Mouse (Mus musculus): Measurements from ENCODE around the gene 2310011J03Rik. TPM values are rescaled to one million over a fixed set of nuclear protein-coding genes. Genes with fewer than 3 reads are reported as not detected.
A peak's percentile ranks its signal among the peaks of the same experiment; 100 is the strongest.

2310011J03Rik gene
- total and polyA plus RNA-seq, 3 experiments = 13.3 to 27.3 (median 14.5) TPM

GRCm38 (mm10) chr10:80316359-80316781 is 4.0 kb downstream of the 2310011J03Rik start:
- no peaks in the 10 kb centered on the region for H3K36me3 ChIP-seq (ENCODE audit: control insufficient read depth, insufficient read depth, low read length)
- intact Hi-C loops (cut with DNase I) = no loop called here
- H3K27me3 ChIP-seq (ENCODE audit: control insufficient read depth, insufficient read depth, low read length) = no peaks in the 10 kb centered on the region
- DNase-seq = peak; percentile 24 to 40
- WGBS = 29% methylated on average over 11 of the region's 11 CpGs
- no peak overlapping the region for H3K4me3 ChIP-seq
- H3K4me1 ChIP-seq (ENCODE audit: control insufficient read depth, insufficient read depth, low read length) = peaks cover 9% of the 10 kb centered on the region
- peak overlapping the region; percentile 2; the same call in 1 of the 2 replicates for H3K27ac ChIP-seq
- H3K79me2 ChIP-seq (replicated peaks; ENCODE audit: control insufficient read depth, insufficient read depth, low read length) = no peaks in the 10 kb centered on the region
- H3K9ac ChIP-seq (ENCODE audit: low read depth, low read length) = peak overlapping the region; percentile 32; the same call in 1 of the 2 replicates
- TF ChIP-seq CTCF (IDR thresholded peaks at IDR 0.05) (no peak), POLR2A (IDR thresholded peaks at IDR 0.05; ENCODE audit: insufficient read depth, low read depth, low read length) (0 out of 2 replicates have a peak, but pooled peaks have one; percentile 16), EP300 (IDR thresholded peaks at IDR 0.05; ENCODE audit: insufficient read depth, low read depth, low read length) (no peak)

DNA sequence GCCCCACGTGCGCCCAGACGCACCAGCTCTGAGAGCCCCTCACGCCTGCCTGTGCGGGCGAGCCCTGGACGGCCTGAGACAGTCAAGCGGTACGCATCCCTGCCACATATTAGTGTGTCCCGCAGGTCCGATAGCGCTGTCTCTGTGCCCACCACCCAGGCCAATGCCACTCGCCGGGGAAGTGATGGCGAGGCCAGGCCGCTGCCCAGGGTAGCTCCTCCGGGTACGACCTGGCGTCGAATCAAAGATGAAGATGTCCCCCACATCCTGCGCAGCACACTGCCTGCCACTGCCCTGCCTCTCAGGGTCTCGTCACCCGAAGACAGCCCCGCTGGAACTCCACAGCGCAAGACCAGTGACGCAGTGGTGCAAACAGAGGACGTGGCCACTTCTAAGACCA is 5.0 kb downstream of the 2310011J03Rik start:
- H3K4me1 ChIP-seq (ENCODE audit: control insufficient read depth, insufficient read depth, low read length) = peaks cover 6% of the 10 kb centered on the region
- no peak for DNase-seq
- H3K9ac ChIP-seq (ENCODE audit: low read depth, low read length) = no peak overlapping the region
- H3K27me3 ChIP-seq (ENCODE audit: control insufficient read depth, insufficient read depth, low read length) = no peaks in the 10 kb centered on the region
- no peak for TF ChIP-seq EP300 (IDR thresholded peaks at IDR 0.05; ENCODE audit: insufficient read depth, low read depth, low read length)
- intact Hi-C loops (cut with DNase I) = no loop called here
- no peaks in the 10 kb centered on the region for H3K79me2 ChIP-seq (replicated peaks; ENCODE audit: control insufficient read depth, insufficient read depth, low read length)
- 54% methylated on average over 27 of the region's 27 CpGs for WGBS
- no peaks in the 10 kb centered on the region for H3K36me3 ChIP-seq (ENCODE audit: control insufficient read depth, insufficient read depth, low read length)
- no peak overlapping the region for H3K4me3 ChIP-seq
- H3K27ac ChIP-seq = no peak overlapping the region

- peaks cover 5% of the 10 kb centered on the region for H3K4me1 ChIP-seq (ENCODE audit: control insufficient read depth, insufficient read depth, low read length)
- no peak overlapping the region for H3K4me3 ChIP-seq
- H3K9ac ChIP-seq (ENCODE audit: low read depth, low read length) = no peak overlapping the region
These were observed 5.8 kb downstream of the 2310011J03Rik start for GRCm38 (mm10) chr10:80314494-80315001.

DNA sequence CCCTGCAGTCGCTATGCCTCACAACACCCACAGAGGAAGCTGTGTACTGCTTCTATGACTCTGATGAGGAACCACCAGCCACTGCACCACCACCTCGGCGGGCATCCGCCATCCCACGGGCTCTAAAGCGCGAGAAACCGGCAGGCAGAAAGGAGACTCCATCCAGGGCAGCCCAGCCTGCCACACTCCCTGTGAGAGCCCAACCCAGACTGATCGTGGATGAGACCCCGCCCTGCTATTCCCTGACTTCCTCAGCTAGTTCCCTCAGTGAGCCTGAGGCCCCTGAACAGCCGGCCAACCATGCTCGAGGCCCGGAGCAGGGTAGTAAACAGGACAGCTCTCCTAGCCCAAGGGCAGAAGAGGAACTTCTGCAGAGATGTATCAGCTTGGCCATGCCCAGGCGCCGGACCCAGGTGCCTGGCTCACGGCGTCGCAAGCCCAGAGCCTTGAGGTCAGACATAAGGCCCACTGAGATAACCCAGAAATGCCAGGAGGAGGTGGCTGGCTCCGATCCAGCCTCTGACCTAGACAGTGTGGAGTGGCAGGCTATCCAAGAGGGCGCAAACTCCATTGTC is 6.6 kb downstream of the 2310011J03Rik start:
- H3K4me1 ChIP-seq (ENCODE audit: control insufficient read depth, insufficient read depth, low read length) = peaks cover 3% of the 10 kb centered on the region; the same call in 1 of the 2 replicates
- no peaks in the 10 kb centered on the region for H3K36me3 ChIP-seq (ENCODE audit: control insufficient read depth, insufficient read depth, low read length)
- 24% methylated on average over 20 of the region's 20 CpGs for whole genome bisulfite sequencing
- intact Hi-C loops (cut with DNase I) = no loop called here
- no peak overlapping the region for H3K4me3 ChIP-seq
- H3K27ac ChIP-seq = no peak overlapping the region
- no peak overlapping the region for H3K9ac ChIP-seq (ENCODE audit: low read depth, low read length)
- DNase-seq = peak in 1 of 2 experiments; percentile 36
- H3K27me3 ChIP-seq (ENCODE audit: control insufficient read depth, insufficient read depth, low read length) = no peaks in the 10 kb centered on the region
- H3K79me2 ChIP-seq (replicated peaks; ENCODE audit: control insufficient read depth, insufficient read depth, low read length) = no peaks in the 10 kb centered on the region
- TF ChIP-seq POLR2A (IDR thresholded peaks at IDR 0.05; ENCODE audit: insufficient read depth, low read depth, low read length) (no peak), EP300 (IDR thresholded peaks at IDR 0.05; ENCODE audit: insufficient read depth, low read depth, low read length) (no peak), CTCF (IDR thresholded peaks at IDR 0.05) (no peak)

More at GRCm38 (mm10) chr10:80314494-80315001, 5.8 kb downstream of the 2310011J03Rik start:
- intact Hi-C loops (cut with DNase I) = no loop called here
- H3K27ac ChIP-seq = no peak overlapping the region
- H3K36me3 ChIP-seq (ENCODE audit: control insufficient read depth, insufficient read depth, low read length) = no peaks in the 10 kb centered on the region
- no peaks in the 10 kb centered on the region for H3K79me2 ChIP-seq (replicated peaks; ENCODE audit: control insufficient read depth, insufficient read depth, low read length)
- no peak for DNase-seq
- no peaks in the 10 kb centered on the region for H3K27me3 ChIP-seq (ENCODE audit: control insufficient read depth, insufficient read depth, low read length)
- 54% methylated on average over 16 of the region's 16 CpGs for WGBS
- TF ChIP-seq POLR2A (IDR thresholded peaks at IDR 0.05; ENCODE audit: insufficient read depth, low read depth, low read length) (no peak), CTCF (IDR thresholded peaks at IDR 0.05) (no peak), EP300 (IDR thresholded peaks at IDR 0.05; ENCODE audit: insufficient read depth, low read depth, low read length) (no peak)

GRCm38 (mm10) chr10:80312586-80313504 is 7.5 kb downstream of the 2310011J03Rik start:
- Histone ChIP-seq H3K4me1 (ENCODE audit: control insufficient read depth, insufficient read depth, low read length) (peaks cover 3% of the 10 kb centered on the region; the same call in 1 of the 2 replicates), H3K27ac (no peak overlapping the region), H3K9ac (ENCODE audit: low read depth, low read length) (no peak overlapping the region), H3K36me3 (ENCODE audit: control insufficient read depth, insufficient read depth, low read length) (no peaks in the 10 kb centered on the region), H3K79me2 (replicated peaks; ENCODE audit: control insufficient read depth, insufficient read depth, low read length) (no peaks in the 10 kb centered on the region), H3K4me3 (no peak overlapping the region), H3K27me3 (ENCODE audit: control insufficient read depth, insufficient read depth, low read length) (no peaks in the 10 kb centered on the region)
- intact Hi-C loops (cut with DNase I) = no loop called here
- TF ChIP-seq POLR2A (IDR thresholded peaks at IDR 0.05; ENCODE audit: insufficient read depth, low read depth, low read length) (no peak), CTCF (IDR thresholded peaks at IDR 0.05) (no peak), EP300 (IDR thresholded peaks at IDR 0.05; ENCODE audit: insufficient read depth, low read depth, low read length) (no peak)
- DNase-seq = no peak
- WGBS = 67% methylated on average over 54 of the region's 54 CpGs
